Mouse (Mus musculus) olfactory bulb, adult 2 months (tissue): ENCODE results near the gene Selplg. TPM values are rescaled to one million over a fixed set of nuclear protein-coding genes. Genes with fewer than 3 reads are reported as not detected.

Experiments
- H3K27ac ChIP-seq: fragments of 200-500 bp; 2 replicates; pipeline ENCODE4 v1.5.1; 2012; ENCODE audit warnings: low read depth, low read length; ENCODE audit not compliant: insufficient read depth
- H3K4me1 ChIP-seq: fragments of 200-500 bp; 2 replicates; pipeline ENCODE4 v1.6.1; 2012; ENCODE audit warnings: low read length; ENCODE audit not compliant: control insufficient read depth, insufficient read depth
- H3K4me3 ChIP-seq: fragments of 200-500 bp; 2 replicates; pipeline ENCODE4 v1.5.1; 2012; ENCODE audit warnings: mild to moderate bottlenecking, low read depth, low read length, moderate library complexity; ENCODE audit not compliant: insufficient read depth
- CTCF ChIP-seq: fragments of 200-500 bp; IDR thresholded peaks from 2 replicates; pipeline ENCODE4 v1.5.1; 2012; ENCODE audit warnings: low read depth, mild to moderate bottlenecking, low read length, moderate library complexity; ENCODE audit not compliant: insufficient read depth
- POLR2A ChIP-seq: fragments of 200-500 bp; IDR thresholded peaks from 2 replicates; pipeline ENCODE4 v1.6.1; 2012; ENCODE audit warnings: mild to moderate bottlenecking, low read depth, low read length, moderate library complexity; ENCODE audit not compliant: insufficient read depth
- WGBS: fragments of 180-500 bp; shearing (Covaris S2); methylation state at CpG from one replicate; pipeline ENCODE4 v1.1.7; 2018; 5-methylcytosine and 5-hydroxymethylcytosine counted together
- polyA plus RNA-seq: library from polyadenylated mRNA; stranded (reverse); fragments of >200 nt; gene quantifications from 2 replicates; pipeline ENCODE4 v1.2.4, GENCODE M21; 2012; ENCODE audit warnings: low replicate concordance; ENCODE audit not compliant: missing spikeins, insufficient read depth, insufficient read length

Gene Selplg
- 486 TPM in 1 of 2 replicates, not detected in the other for polyA plus RNA-seq

DNA sequence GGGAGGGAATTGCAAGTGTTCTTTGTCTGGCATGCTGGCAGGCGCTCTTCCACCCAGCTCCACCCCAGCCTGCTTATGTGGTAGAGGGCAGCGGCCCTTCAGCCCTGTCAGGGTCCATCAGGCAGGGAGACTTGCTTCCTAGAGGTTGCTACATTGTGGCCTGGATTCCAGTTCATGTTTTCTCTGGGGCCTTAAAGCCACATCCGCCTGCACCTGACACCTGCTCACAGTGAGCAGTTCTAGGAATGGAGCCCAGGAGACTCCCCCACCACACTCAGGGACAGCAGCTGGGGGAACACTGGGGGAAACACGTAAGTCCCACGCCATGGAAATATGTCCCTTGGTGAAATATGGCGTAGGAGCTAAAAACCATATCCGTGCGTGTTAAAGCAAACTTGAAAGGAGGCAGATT, at the start of gene Selplg:
TSS of gene Selplg (minus strand) at position 155 of the 412 bp plus-strand sequence.
- TF ChIP-seq CTCF: no peak
- TF ChIP-seq POLR2A: no peak
- Histone ChIP-seq H3K27ac (no peak within 1 kb of the TSS), H3K4me1 (no peaks in the 10 kb centered on the region), H3K4me3 (no peak within 1 kb of the TSS)
- WGBS: 57% methylated on average over 8 of the region's 8 CpGs

- 0 out of 2 replicates have a peak overlapping the region, but pooled peaks have one; percentile 12 for H3K27ac ChIP-seq
- TF ChIP-seq POLR2A (no peak), CTCF (no peak)
- H3K4me3 ChIP-seq: no peak overlapping the region
- 86% methylated on average over 14 of the region's 14 CpGs for WGBS
- H3K4me1 ChIP-seq: peaks cover 59% of the 10 kb centered on the region
Observed at GRCm38 (mm10) chr5:113881136-113881535, 48.7 kb upstream of the Selplg start.

DNA sequence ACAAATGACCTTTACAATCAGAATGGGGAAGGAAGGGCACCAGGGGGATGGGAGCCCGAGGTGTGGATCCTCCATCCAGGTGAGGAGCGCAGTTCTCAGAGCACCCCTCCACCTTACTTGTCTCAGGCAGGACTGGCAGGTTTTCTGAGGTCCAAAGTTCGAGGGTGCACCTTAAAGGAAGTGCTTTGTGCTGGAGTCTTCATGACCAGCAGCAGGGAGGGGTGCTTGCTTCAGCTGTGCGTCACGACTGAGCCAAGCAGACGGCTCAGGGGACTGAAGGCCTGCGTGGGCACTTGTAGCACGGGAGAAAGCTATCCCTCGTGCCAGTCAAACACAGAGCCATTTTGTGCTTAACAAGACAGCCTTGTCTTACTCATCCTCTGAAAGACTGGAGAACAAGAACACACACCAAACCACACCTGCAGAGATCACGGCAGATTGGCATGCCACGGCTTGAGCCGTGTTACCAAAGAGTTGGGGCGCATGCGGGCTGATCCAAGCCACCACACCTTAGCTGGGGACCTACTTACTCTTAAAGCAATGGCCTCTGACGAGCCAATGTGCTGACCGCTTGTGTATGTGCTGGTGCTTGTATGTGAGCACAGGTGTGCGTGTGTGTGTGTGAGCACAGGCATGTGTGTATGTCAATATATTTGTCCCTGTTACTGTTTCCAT, 46.6 kb upstream of the Selplg start:
- 87% methylated on average over 17 of the region's 17 CpGs for WGBS
- H3K4me1 ChIP-seq: peaks cover 63% of the 10 kb centered on the region
- TF ChIP-seq POLR2A (no peak), CTCF (no peak)
- no peak overlapping the region for H3K27ac ChIP-seq
- no peak overlapping the region for H3K4me3 ChIP-seq

GRCm38 (mm10) chr5:113877565-113877964, 45.1 kb upstream of the Selplg start:
- TF ChIP-seq POLR2A (no peak), CTCF (no peak)
- Histone ChIP-seq H3K4me3 (no peak overlapping the region), H3K27ac (no peak overlapping the region), H3K4me1 (peaks cover 67% of the 10 kb centered on the region)
- 61% methylated on average over 3 of the region's 3 CpGs for WGBS

GRCm38 (mm10) chr5:113876176-113876575, 43.7 kb upstream of the Selplg start:
- peaks cover 67% of the 10 kb centered on the region for H3K4me1 ChIP-seq
- WGBS: 82% methylated on average over 7 of the region's 7 CpGs
- TF ChIP-seq CTCF (no peak), POLR2A (no peak)
- no peak overlapping the region for H3K4me3 ChIP-seq
- H3K27ac ChIP-seq: no peak overlapping the region

GRCm38 (mm10) chr5:113875625-113876024, 43.2 kb upstream of the Selplg start:
- no peak overlapping the region for H3K27ac ChIP-seq
- peaks cover 65% of the 10 kb centered on the region for H3K4me1 ChIP-seq
- no peak overlapping the region for H3K4me3 ChIP-seq
- 97% methylated on average over 4 of the region's 4 CpGs for WGBS
- TF ChIP-seq POLR2A: no peak
- TF ChIP-seq CTCF: no peak

DNA sequence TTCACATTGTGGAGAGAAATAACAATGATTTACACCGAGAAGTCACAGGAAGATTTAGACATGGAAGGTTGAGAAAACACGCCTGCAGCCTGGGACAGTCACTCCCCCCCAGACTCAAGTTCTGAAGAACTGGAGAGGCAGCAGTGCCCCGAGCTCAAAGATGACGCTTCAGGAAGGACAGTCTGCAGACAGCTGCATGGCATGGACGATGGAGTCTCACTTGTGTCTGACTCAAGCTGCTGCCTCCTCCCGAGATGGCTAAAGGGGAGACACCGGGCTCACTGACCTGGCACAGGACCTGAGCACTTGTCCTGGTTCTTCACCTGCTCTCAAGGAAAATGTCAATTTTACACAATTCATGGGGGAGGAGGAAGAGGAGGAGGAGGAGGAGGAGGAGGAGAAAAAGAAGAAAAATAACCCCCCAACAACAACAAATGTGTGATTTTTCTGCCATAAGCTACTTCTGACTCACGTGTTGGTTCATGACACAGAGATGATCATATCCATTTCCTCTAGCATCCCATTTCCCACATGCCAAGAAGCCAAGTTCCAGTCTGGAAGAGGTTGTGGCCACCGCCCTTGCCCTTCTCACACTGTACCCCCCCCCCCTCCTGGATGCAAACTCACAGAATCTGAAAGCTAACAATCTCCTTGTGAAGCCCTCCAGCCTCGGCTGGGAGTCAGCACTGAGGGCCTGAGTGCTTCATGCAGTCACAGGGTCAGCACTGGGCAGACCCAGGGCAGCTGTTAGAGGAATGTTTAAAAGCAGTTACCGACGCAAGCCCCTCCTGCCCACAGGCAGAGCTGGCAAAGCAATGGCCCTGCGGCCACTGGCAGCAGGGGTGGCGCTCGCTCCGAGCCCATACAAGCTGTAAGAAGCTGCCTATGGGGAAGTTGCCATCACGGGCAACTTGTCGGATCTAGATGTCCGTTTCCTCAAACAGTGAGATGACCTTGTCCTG, 41.9 kb upstream of the Selplg start:
- 64% methylated on average over 19 of the region's 19 CpGs for WGBS
- H3K4me1 ChIP-seq: peaks cover 70% of the 10 kb centered on the region

GRCm38 (mm10) chr5:113872936-113873912, 40.8 kb upstream of the Selplg start:
- Histone ChIP-seq H3K4me3 (no peak overlapping the region), H3K27ac (peak overlapping the region; percentile 88), H3K4me1 (peaks cover 66% of the 10 kb centered on the region)
- no peak for TF ChIP-seq CTCF
- WGBS: 18% methylated on average over 13 of the region's 15 CpGs

More for the DNA sequence above, 41.9 kb upstream of the Selplg start:
- H3K27ac ChIP-seq: peak overlapping the region; percentile 88
- TF ChIP-seq CTCF (no peak), POLR2A (no peak)
- H3K4me3 ChIP-seq: no peak overlapping the region
